Mouse (Mus musculus): ENCODE results near the gene Myh10. TPM values are rescaled to one million over a fixed set of nuclear protein-coding genes. Genes with fewer than 3 reads are reported as not detected.

The Myh10 gene
- polyA plus RNA-seq, 1 experiment from 2014 or later, result 94.9 TPM

Other genes starting within 250 kb of the Myh10 start
- 1.8 and 2.1 TPM in 2 replicates for gene Pik3r6, start 188.5 kb upstream of the Myh10 start, polyA plus RNA-seq (2015; fragmentation: Nextera tagmentation; extraction: Ambion mirVana)
- gene Mfsd6l, start 135.4 kb upstream of the Myh10 start, polyA plus RNA-seq (2015; fragmentation: Nextera tagmentation; extraction: Ambion mirVana), result 0.07 and 0.08 TPM in 2 replicates
- gene Ccdc42, start 104.5 kb upstream of the Myh10 start, polyA plus RNA-seq (2015; fragmentation: Nextera tagmentation; extraction: Ambion mirVana), result 0.36 TPM in 1 of 2 replicates, not detected in the other
- gene Ndel1, start 180.3 kb downstream of the Myh10 start, polyA plus RNA-seq (2015; fragmentation: Nextera tagmentation; extraction: Ambion mirVana), result 109 and 112 TPM in 2 replicates
- gene Rnf222, start 197.0 kb downstream of the Myh10 start, polyA plus RNA-seq (2015; fragmentation: Nextera tagmentation; extraction: Ambion mirVana), result 0.04 TPM in 1 of 2 replicates, not detected in the other
- 487 and 500 TPM in 2 replicates for gene Rpl26, start 210.0 kb downstream of the Myh10 start, polyA plus RNA-seq (2015; fragmentation: Nextera tagmentation; extraction: Ambion mirVana)
- 0.34 and 0.67 TPM in 2 replicates for gene Odf4, start 235.5 kb downstream of the Myh10 start, polyA plus RNA-seq (2015; fragmentation: Nextera tagmentation; extraction: Ambion mirVana)

All from hindbrain, embryonic 16.5 days (tissue).